Mouse (Mus musculus): ENCODE results near the gene Morc3. TPM values are rescaled to one million over a fixed set of nuclear protein-coding genes. Genes with fewer than 3 reads are reported as not detected.

Gene Morc3
- 10 to 100 TPM; 38.0 to 45.6 TPM for total RNA-seq (2021)

- intact Hi-C loops (cut with DNase I) = no loop called here
- DNase-seq = peak; percentile 100
Observed at GRCm38 (mm10) chr16:93831627-93832395, at the start of gene Morc3. Gene Morc3 (plus strand): TSS chr16:93832121.

- intact Hi-C loops (cut with DNase I) = no loop called here
- DNase-seq = no peak
Observed at GRCm38 (mm10) chr16:93784175-93784574, 47.7 kb upstream of the Morc3 start.

- peak; percentile 75 for DNase-seq
- intact Hi-C loops (cut with DNase I) = no loop called here
Observed at GRCm38 (mm10) chr16:93785805-93786204, 46.1 kb upstream of the Morc3 start.

GRCm38 (mm10) chr16:93788388-93788787, 43.5 kb upstream of the Morc3 start:
- intact Hi-C loops (cut with DNase I) = no loop called here

GRCm38 (mm10) chr16:93788881-93789280, 43.0 kb upstream of the Morc3 start:
- intact Hi-C loops (cut with DNase I) = no loop called here
- no peak for DNase-seq

More at GRCm38 (mm10) chr16:93788388-93788787, 43.5 kb upstream of the Morc3 start:
- no peak for DNase-seq

GRCm38 (mm10) chr16:93789971-93790755, 41.8 kb upstream of the Morc3 start:
- no peak for DNase-seq
- intact Hi-C loops (cut with DNase I) = no loop called here

- intact Hi-C loops (cut with DNase I) = no loop called here
- DNase-seq = no peak
Observed at GRCm38 (mm10) chr16:93792981-93793630, 38.8 kb upstream of the Morc3 start.

GRCm38 (mm10) chr16:93794845-93795244, 37.1 kb upstream of the Morc3 start:
- no peak for DNase-seq
- intact Hi-C loops (cut with DNase I) = no loop called here

- intact Hi-C loops (cut with DNase I) = no loop called here
- DNase-seq = no peak
Observed at GRCm38 (mm10) chr16:93795391-93795790, 36.5 kb upstream of the Morc3 start.

GRCm38 (mm10) chr16:93797021-93797840, 34.7 kb upstream of the Morc3 start:
- peak; percentile 64 for DNase-seq

GRCm38 (mm10) chr16:93797841-93798492, 34.0 kb upstream of the Morc3 start:
- no peak for DNase-seq
- intact Hi-C loops (cut with DNase I) = no loop called here

More at GRCm38 (mm10) chr16:93797021-93797840, 34.7 kb upstream of the Morc3 start:
- intact Hi-C loops (cut with DNase I) = no loop called here

GRCm38 (mm10) chr16:93798623-93799022, 33.3 kb upstream of the Morc3 start:
- intact Hi-C loops (cut with DNase I) = no loop called here
- DNase-seq = no peak

- intact Hi-C loops (cut with DNase I) = no loop called here
- no peak for DNase-seq
Observed at GRCm38 (mm10) chr16:93799071-93799470, 32.9 kb upstream of the Morc3 start.

- intact Hi-C loops (cut with DNase I) = no loop called here
- DNase-seq = no peak
Observed at GRCm38 (mm10) chr16:93799936-93800335, 32.0 kb upstream of the Morc3 start.

- no peak for DNase-seq
- intact Hi-C loops (cut with DNase I) = no loop called here
Observed at GRCm38 (mm10) chr16:93807167-93807566, 24.8 kb upstream of the Morc3 start.

- intact Hi-C loops (cut with DNase I) = no loop called here
- no peak for DNase-seq
Observed at GRCm38 (mm10) chr16:93807961-93808554, 23.9 kb upstream of the Morc3 start.

- intact Hi-C loops (cut with DNase I) = no loop called here
- no peak for DNase-seq
Observed at GRCm38 (mm10) chr16:93815856-93816736, 15.8 kb upstream of the Morc3 start.

- intact Hi-C loops (cut with DNase I) = no loop called here
- no peak for DNase-seq
Observed at GRCm38 (mm10) chr16:93816861-93817260, 15.1 kb upstream of the Morc3 start.

- intact Hi-C loops (cut with DNase I) = no loop called here
- no peak for DNase-seq
Observed at GRCm38 (mm10) chr16:93817371-93817770, 14.6 kb upstream of the Morc3 start.
